Mouse (Mus musculus) cerebellum, adult 18-20 months (tissue): ENCODE data around the gene Gria2.

Experiments
- DNase-seq, 2 experiments: peaks; one replicate each; pipeline ENCODE4 v3.0.0; 2021

The Gria2 gene

GRCm38 (mm10) chr3:80774005-80774764 lies 28.4 kb downstream of the Gria2 start:
- DNase-seq = no peak

- DNase-seq = no peak
Observed at GRCm38 (mm10) chr3:80773232-80773631, 29.4 kb downstream of the Gria2 start.

- DNase-seq = peak; percentile 79 to 90
Observed at GRCm38 (mm10) chr3:80769506-80770235, 33.0 kb downstream of the Gria2 start.

- peak; percentile 25 to 32 for DNase-seq
Observed at GRCm38 (mm10) chr3:80758955-80759354, 43.7 kb downstream of the Gria2 start.

GRCm38 (mm10) chr3:80758363-80758762 lies 44.3 kb downstream of the Gria2 start:
- no peak for DNase-seq

GRCm38 (mm10) chr3:80750786-80751185 lies 51.8 kb downstream of the Gria2 start:
- DNase-seq = no peak

- DNase-seq = peak; percentile 34 to 43
Observed at GRCm38 (mm10) chr3:80725205-80725604, 77.4 kb downstream of the Gria2 start.

- no peak for DNase-seq
Observed at GRCm38 (mm10) chr3:80713123-80713522, 89.5 kb downstream of the Gria2 start.

GRCm38 (mm10) chr3:80708992-80709391 lies 93.6 kb downstream of the Gria2 start:
- DNase-seq = no peak

GRCm38 (mm10) chr3:80702173-80702572 lies 100.5 kb downstream of the Gria2 start:
- no peak for DNase-seq

- peak; percentile 58 to 69 for DNase-seq
Observed at GRCm38 (mm10) chr3:80697523-80697922, 105.1 kb downstream of the Gria2 start.

- no peak for DNase-seq
Observed at GRCm38 (mm10) chr3:80694965-80695364, 107.7 kb downstream of the Gria2 start.

GRCm38 (mm10) chr3:80665105-80665504 lies 137.5 kb downstream of the Gria2 start:
- DNase-seq = no peak

GRCm38 (mm10) chr3:80663293-80663692 lies 139.3 kb downstream of the Gria2 start:
- no peak for DNase-seq

GRCm38 (mm10) chr3:80661838-80662237 lies 140.8 kb downstream of the Gria2 start:
- DNase-seq = no peak

GRCm38 (mm10) chr3:80652213-80652612 lies 150.4 kb downstream of the Gria2 start:
- no peak for DNase-seq
